Mouse (Mus musculus) intestine, embryonic 15.5 days (tissue): ENCODE measurements at regions not wholly inside any gene's neighbourhood (a gene's known extent, or its start where the extent isn't known, plus 50 kb on each side); places are given as distances from the start of the nearest gene placed in this dataset.

Source experiments
- ATAC-seq: fragments of 200-750 bp; cut with Nextera tagmentation; 2 replicates; pipeline ENCODE4 v1.8.0; 2017; ENCODE audit warnings: moderate TSS enrichment, moderate library complexity
- H3K27ac ChIP-seq: fragments of 300-500 bp; sonication (generic); 2 replicates; pipeline ENCODE4 v1.5.1; 2015; ENCODE audit warnings: mild to moderate bottlenecking, inconsistent platforms
- H3K27me3 ChIP-seq: fragments of 300-500 bp; sonication (generic); replicated peaks from 2 replicates; pipeline ENCODE4 v1.6.1; 2015; ENCODE audit warnings: inconsistent platforms
- H3K36me3 ChIP-seq: fragments of 300-500 bp; sonication (generic); 2 replicates; pipeline ENCODE4 v1.6.1; 2015; ENCODE audit warnings: inconsistent platforms
- H3K4me1 ChIP-seq: fragments of 300-500 bp; sonication (generic); replicated peaks from 2 replicates; pipeline ENCODE4 v1.6.1; 2015; ENCODE audit warnings: inconsistent platforms
- H3K4me2 ChIP-seq: fragments of 300-500 bp; sonication (generic); replicated peaks from 2 replicates; pipeline ENCODE4 v1.6.1; 2015; ENCODE audit warnings: mild to moderate bottlenecking, inconsistent platforms
- H3K4me3 ChIP-seq: fragments of 300-500 bp; sonication (generic); replicated peaks from 2 replicates; pipeline ENCODE4 v1.5.1; 2015; ENCODE audit warnings: inconsistent platforms
- H3K9ac ChIP-seq: fragments of 300-500 bp; sonication (generic); 2 replicates; pipeline ENCODE4 v1.6.1; 2015; ENCODE audit warnings: inconsistent platforms
- H3K9me3 ChIP-seq: fragments of 300-500 bp; sonication (generic); 2 replicates; pipeline ENCODE4 v1.6.1; 2016; ENCODE audit warnings: inconsistent platforms
- WGBS: fragments of 180-500 bp; shearing (Covaris S2); methylation state at CpG from one replicate; pipeline ENCODE4 v1.1.7; 2015; 5-methylcytosine and 5-hydroxymethylcytosine counted together

- no peak for ATAC-seq
- no peak overlapping the region for H3K9ac ChIP-seq
- 48% methylated on average over 5 of the region's 5 CpGs for WGBS
Observed at GRCm38 (mm10) chr11:39453329-39453952, 1241.6 kb downstream of the Mat2b start.

GRCm38 (mm10) chr11:39446374-39446773 lies 1248.6 kb downstream of the Mat2b start:
- Histone ChIP-seq H3K9ac (no peak overlapping the region), H3K36me3 (no peaks in the 10 kb centered on the region), H3K9me3 (no peaks in the 10 kb centered on the region), H3K4me1 (no peaks in the 10 kb centered on the region), H3K4me3 (no peak overlapping the region), H3K27ac (no peak overlapping the region), H3K4me2 (no peak overlapping the region), H3K27me3 (no peaks in the 10 kb centered on the region)
- 60% methylated on average over 2 of the region's 2 CpGs for WGBS
- ATAC-seq, result no peak

More at GRCm38 (mm10) chr11:39453329-39453952, 1241.6 kb downstream of the Mat2b start:
- Histone ChIP-seq H3K36me3 (no peaks in the 10 kb centered on the region), H3K4me2 (no peak overlapping the region), H3K27ac (no peak overlapping the region), H3K4me3 (no peak overlapping the region), H3K4me1 (no peaks in the 10 kb centered on the region), H3K9me3 (no peaks in the 10 kb centered on the region), H3K27me3 (no peaks in the 10 kb centered on the region)

- ATAC-seq, result no peak
- H3K9me3 ChIP-seq, result no peaks in the 10 kb centered on the region
- no peaks in the 10 kb centered on the region for H3K36me3 ChIP-seq
- no peak overlapping the region for H3K4me3 ChIP-seq
- no peak overlapping the region for H3K27ac ChIP-seq
- H3K4me2 ChIP-seq, result no peak overlapping the region
- H3K4me1 ChIP-seq, result no peaks in the 10 kb centered on the region
- H3K9ac ChIP-seq, result no peak overlapping the region
- 84% methylated on average over 2 of the region's 2 CpGs for WGBS
- no peaks in the 10 kb centered on the region for H3K27me3 ChIP-seq
Observed at GRCm38 (mm10) chr11:39411691-39412090, 1283.3 kb downstream of the Mat2b start.

- WGBS, result 89% methylated on average over 2 of the region's 2 CpGs
- no peak for ATAC-seq
Observed at GRCm38 (mm10) chr11:39411182-39411581, 1283.8 kb downstream of the Mat2b start.

GRCm38 (mm10) chr11:39364827-39365226 lies 1330.2 kb downstream of the Mat2b start:
- Histone ChIP-seq H3K27ac (no peak overlapping the region), H3K4me3 (no peak overlapping the region), H3K27me3 (no peaks in the 10 kb centered on the region), H3K4me1 (no peaks in the 10 kb centered on the region), H3K9me3 (no peaks in the 10 kb centered on the region), H3K4me2 (no peak overlapping the region), H3K9ac (no peak overlapping the region), H3K36me3 (no peaks in the 10 kb centered on the region)
- no peak for ATAC-seq

More at GRCm38 (mm10) chr11:39411182-39411581, 1283.8 kb downstream of the Mat2b start:
- H3K9ac ChIP-seq, result no peak overlapping the region
- no peaks in the 10 kb centered on the region for H3K36me3 ChIP-seq
- no peak overlapping the region for H3K4me3 ChIP-seq
- no peak overlapping the region for H3K4me2 ChIP-seq
- no peaks in the 10 kb centered on the region for H3K27me3 ChIP-seq
- no peak overlapping the region for H3K27ac ChIP-seq
- no peaks in the 10 kb centered on the region for H3K4me1 ChIP-seq
- no peaks in the 10 kb centered on the region for H3K9me3 ChIP-seq

- Histone ChIP-seq H3K4me1 (no peaks in the 10 kb centered on the region), H3K9me3 (no peaks in the 10 kb centered on the region), H3K27me3 (no peaks in the 10 kb centered on the region), H3K9ac (no peak overlapping the region), H3K4me3 (no peak overlapping the region), H3K36me3 (no peaks in the 10 kb centered on the region), H3K27ac (no peak overlapping the region), H3K4me2 (no peak overlapping the region)
- ATAC-seq, result no peak
- 28% methylated on average over 1 of the region's 1 CpGs for WGBS
Observed at GRCm38 (mm10) chr11:39350616-39351015, 1344.4 kb downstream of the Mat2b start.
